Mouse (Mus musculus): ENCODE data around the gene Ubr1.

DNA sequence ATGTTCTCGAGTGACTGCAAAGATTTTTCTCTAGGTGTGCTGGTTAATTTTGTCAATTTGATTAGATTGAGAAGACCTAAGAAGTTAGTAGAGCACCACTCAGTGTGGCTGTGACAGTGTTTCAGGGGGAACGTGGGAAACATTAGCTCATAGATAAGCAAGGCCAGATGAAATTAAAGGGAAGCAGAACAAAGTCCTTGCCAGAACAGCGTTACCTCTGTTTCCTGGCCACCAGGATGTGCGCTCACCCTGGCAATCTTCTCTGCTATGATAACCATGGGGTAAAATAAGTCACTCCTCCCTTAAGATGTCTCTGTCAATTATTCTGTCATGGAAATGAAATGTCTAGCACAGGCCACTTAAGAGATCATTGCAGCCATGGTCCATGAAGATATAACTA, 126.5 kb downstream of the Ubr1 start:
- no peak for TF ChIP-seq GATA1 (IDR thresholded peaks at IDR 0.05; ENCODE audit: borderline replicate concordance, low read length)
- no peak for TF ChIP-seq FLI1 (IDR thresholded peaks at IDR 0.05; ENCODE audit: low read length)
